Mouse (Mus musculus): Measurements from ENCODE around the gene Gm21977. TPM values are rescaled to one million over a fixed set of nuclear protein-coding genes. Genes with fewer than 3 reads are reported as not detected.
"Not testable (repeated sequence)": the region's sequence is repeated elsewhere in the genome, so short reads cannot be mapped to it uniquely, and the experiment has no call there.

Gm21977 gene
- polyA plus RNA-seq (2015; fragmentation: Nextera tagmentation; extraction: Ambion mirVana), result not detected in 2 replicates

GRCm38 (mm10) chr14:42853377-42853776 lies at the start of gene Gm21977:
TSS of gene Gm21977 (minus strand) at chr14:42853477.
- ATAC-seq, result not testable (repeated sequence)
- no CpG with 5 or more reads among the region's 3 CpGs for WGBS

More at GRCm38 (mm10) chr14:42853377-42853776, at the start of gene Gm21977:
- H3K9ac ChIP-seq; H3K27ac ChIP-seq; H3K36me3 ChIP-seq; H3K4me3 ChIP-seq (replicated peaks); H3K9me3 ChIP-seq; H3K27me3 ChIP-seq (replicated peaks); H3K4me2 ChIP-seq (replicated peaks); H3K4me1 ChIP-seq (replicated peaks): not testable (repeated sequence)

Other genes with a start within 250 kb of the Gm21977 start
- not detected in 2 replicates for gene Gm3633, start 211.6 kb downstream of the Gm21977 start, polyA plus RNA-seq (2015; fragmentation: Nextera tagmentation; extraction: Ambion mirVana)
- not detected in 2 replicates for gene Gm10378, start 197.5 kb downstream of the Gm21977 start, polyA plus RNA-seq (2015; fragmentation: Nextera tagmentation; extraction: Ambion mirVana)
- gene Gm3015, start 84.7 kb downstream of the Gm21977 start, polyA plus RNA-seq (2015; fragmentation: Nextera tagmentation; extraction: Ambion mirVana), result not detected in 2 replicates
- gene Gm10377, start 55.5 kb downstream of the Gm21977 start, polyA plus RNA-seq (2015; fragmentation: Nextera tagmentation; extraction: Ambion mirVana), result not detected in 2 replicates
- not detected in 2 replicates for gene Gm8082, start 140.1 kb upstream of the Gm21977 start, polyA plus RNA-seq (2015; fragmentation: Nextera tagmentation; extraction: Ambion mirVana)
- not detected in 2 replicates for gene Gm10376, start 162.2 kb upstream of the Gm21977 start, polyA plus RNA-seq (2015; fragmentation: Nextera tagmentation; extraction: Ambion mirVana)
- gene Gm8094, start 223.2 kb upstream of the Gm21977 start, polyA plus RNA-seq (2015; fragmentation: Nextera tagmentation; extraction: Ambion mirVana), result not detected in 2 replicates
- not detected in 2 replicates for gene Gm8104, start 247.1 kb upstream of the Gm21977 start, polyA plus RNA-seq (2015; fragmentation: Nextera tagmentation; extraction: Ambion mirVana)

All from intestine, embryonic 15.5 days (tissue).